Mouse (Mus musculus): ENCODE data around the gene Fgfr2.

Fgfr2 gene

DNA sequence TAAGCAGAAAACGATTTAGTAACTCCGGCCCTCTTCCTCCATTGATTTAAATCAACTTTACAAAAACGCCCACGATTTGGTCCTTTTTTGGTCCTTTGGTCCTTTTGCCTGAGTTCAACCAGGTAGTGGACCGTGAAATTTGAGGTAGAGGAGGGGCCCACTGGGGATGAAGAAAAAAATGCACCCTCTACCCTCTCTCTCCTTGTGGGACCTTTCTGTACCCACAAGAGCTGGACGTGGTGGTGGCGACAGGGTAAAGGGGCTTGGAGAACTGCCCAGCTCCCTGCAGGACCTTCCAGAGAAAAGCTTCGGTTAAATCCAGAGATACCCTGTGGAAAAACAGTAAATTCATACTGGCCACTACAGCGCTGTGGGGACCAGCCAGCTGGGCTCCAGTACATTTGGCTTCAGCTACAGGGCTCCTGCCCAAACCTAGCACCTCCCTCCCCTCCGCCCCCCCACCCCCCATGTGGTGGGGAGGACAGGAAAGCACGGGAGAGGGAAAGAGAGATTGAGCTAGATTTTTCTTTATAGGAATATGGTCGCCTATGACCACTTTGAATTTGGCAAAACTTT is 2185.8 kb downstream of the Fgfr2 start:
- DNase-seq (ENCODE audit: low read depth), result no peak

DNA sequence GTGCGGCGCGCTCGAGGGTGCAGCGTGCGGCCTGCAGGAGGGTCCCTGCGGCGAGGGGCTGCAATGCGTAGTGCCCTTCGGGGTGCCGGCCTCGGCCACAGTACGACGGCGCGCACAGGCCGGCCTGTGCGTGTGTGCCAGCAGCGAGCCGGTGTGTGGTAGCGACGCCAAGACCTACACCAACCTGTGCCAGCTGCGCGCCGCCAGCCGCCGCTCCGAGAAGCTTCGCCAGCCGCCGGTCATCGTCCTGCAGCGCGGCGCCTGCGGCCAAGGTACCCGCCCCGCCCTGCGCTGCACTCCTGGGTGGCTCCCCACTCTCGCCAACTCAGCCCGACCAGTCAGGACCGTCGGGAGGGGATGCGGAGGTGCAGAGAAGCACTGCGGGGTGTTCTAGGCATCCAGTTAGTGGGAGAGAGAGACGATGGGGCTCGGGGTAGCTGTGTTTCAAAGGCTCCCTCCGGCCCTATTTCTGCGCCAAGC is 2186.6 kb downstream of the Fgfr2 start:
- no peak for DNase-seq (ENCODE audit: low read depth)

DNA sequence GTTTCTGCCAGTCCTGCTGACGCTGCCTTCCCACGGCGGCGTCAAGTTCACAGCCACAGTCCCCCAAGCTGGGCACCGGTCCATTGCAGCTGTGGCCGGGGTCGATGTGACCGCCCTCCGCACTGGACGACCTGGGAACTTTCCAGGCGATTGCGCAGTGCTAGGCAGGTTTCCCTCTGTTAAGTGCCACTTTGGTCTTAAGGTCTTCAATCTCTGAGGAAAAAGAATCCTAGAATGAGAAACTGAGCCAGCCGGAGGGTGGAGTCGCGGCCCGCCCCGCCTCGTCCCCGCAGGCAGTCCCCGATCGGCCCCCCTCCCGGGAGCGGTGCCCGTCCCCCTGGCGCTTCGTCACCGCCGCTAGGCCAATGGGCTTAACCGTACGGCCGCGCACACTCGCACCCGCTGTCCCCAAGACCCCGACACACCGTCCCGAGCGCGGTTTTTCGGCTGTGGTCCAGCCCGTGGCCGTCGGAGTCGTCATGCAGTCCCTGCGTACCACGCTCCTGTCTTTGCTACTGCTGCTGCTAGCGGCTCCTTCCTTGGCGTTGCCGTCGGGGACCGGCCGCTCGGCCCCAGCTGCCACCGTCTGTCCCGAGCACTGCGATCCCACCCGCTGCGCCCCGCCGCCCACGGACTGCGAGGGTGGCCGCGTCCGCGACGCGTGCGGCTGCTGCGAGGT is 2187.2 kb downstream of the Fgfr2 start, which contains the start of gene Htra1:
TSS of gene Htra1 (plus strand) at position 319 of the 679 bp plus-strand sequence.
- DNase-seq (ENCODE audit: low read depth), result no peak

- no peak for DNase-seq (ENCODE audit: low read depth)
These were observed 2187.7 kb downstream of the Fgfr2 start for GRCm38 (mm10) chr7:130935421-130935792.

DNA sequence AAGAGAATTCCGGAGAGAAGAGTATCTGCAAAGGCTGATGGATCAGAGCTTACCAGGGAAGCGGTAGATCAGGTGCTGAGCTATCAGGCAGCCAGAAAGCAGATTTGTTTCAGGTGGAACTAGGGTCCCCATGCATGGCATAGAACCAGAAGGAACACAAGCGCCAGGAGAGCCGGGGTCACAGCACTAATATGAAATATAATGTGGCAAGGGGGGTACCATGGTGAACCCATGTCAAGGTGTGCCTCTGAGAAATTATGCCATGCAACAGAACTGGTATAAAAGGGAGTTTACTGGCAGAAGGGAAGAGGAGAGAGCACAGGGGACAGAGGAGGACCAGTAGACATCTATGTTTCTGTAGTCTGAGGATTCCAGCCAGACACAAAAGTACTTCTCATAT is 2188.5 kb downstream of the Fgfr2 start:
- DNase-seq (ENCODE audit: low read depth), result no peak

- DNase-seq (ENCODE audit: low read depth), result no peak
These were observed 2190.2 kb downstream of the Fgfr2 start for GRCm38 (mm10) chr7:130932921-130933320.

DNA sequence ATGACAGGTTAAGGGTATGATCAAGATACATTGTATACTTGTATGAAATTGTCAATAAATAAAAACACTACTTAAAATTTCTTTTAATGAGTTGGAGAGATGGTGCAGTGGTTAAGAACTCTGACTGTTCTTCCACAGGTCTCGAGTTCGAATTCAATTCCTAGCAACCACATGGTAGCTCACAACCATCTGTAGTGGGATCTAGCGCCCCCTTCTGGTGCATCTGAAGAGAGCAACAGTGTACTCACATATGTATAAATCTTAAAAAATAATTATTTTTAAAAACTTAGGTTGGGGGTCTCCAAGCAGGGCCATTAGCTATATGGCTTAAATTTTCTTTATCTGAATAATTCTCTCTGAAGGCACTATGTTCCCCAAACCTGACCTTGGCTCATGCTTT is 2192.7 kb downstream of the Fgfr2 start:
- DNase-seq (ENCODE audit: low read depth), result no peak

- DNase-seq (ENCODE audit: low read depth), result no peak
These were observed 2200.0 kb downstream of the Fgfr2 start for GRCm38 (mm10) chr7:130922981-130923731.

- DNase-seq (ENCODE audit: low read depth), result no peak
These were observed 2204.9 kb downstream of the Fgfr2 start for GRCm38 (mm10) chr7:130918260-130918659.

- DNase-seq (ENCODE audit: low read depth), result peak; percentile 71
These were observed 2208.3 kb downstream of the Fgfr2 start for GRCm38 (mm10) chr7:130914693-130915363.

DNA sequence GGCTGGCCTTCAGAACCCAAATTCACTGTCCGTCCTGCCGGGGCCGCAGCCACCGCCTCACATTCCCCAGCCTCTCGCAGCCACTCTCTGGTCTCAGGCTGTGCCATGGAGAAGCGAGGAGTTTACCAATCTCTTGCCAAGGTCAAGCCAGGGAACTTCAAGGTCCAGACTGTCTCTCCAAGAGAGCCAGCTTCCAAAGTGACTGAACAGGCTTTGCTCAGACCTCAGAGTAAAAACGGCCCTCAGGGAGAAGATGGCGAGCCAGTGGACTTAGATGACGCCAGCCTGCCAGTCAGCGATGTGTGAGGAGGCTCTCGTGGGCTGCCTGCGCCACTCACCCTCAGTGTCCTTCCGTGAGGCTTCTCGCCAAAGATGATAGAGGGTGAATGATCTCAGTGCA is 2212.3 kb downstream of the Fgfr2 start:
- no peak for DNase-seq (ENCODE audit: low read depth)

GRCm38 (mm10) chr7:130904571-130905365 is 2218.4 kb downstream of the Fgfr2 start:
- peak; percentile 27 for DNase-seq (ENCODE audit: low read depth)

GRCm38 (mm10) chr7:130903505-130904074 is 2219.6 kb downstream of the Fgfr2 start:
- DNase-seq (ENCODE audit: low read depth), result no peak

DNA sequence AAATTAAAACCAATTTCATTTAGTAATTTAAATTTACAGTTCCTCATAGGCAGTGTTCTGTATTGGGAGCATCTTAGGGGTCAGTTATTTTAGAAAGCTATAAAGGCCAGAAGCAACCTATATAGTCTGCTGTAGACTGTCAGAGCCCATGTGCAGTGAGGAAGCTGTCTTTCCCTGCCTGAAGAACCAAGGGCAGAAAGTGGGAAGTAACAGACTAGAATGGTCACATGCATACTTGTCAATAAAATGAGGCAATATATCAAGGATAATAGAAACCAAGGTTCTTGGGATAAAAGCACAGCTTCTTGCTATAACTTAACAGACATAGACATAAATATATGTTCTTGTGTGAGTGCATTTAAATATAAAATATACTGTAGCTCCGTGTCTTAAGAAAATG is 2220.2 kb downstream of the Fgfr2 start:
- DNase-seq (ENCODE audit: low read depth), result no peak

GRCm38 (mm10) chr7:130900233-130900848 is 2222.8 kb downstream of the Fgfr2 start:
- DNase-seq (ENCODE audit: low read depth), result no peak

GRCm38 (mm10) chr7:130898373-130898772 is 2224.8 kb downstream of the Fgfr2 start:
- peak; percentile 46 for DNase-seq (ENCODE audit: low read depth)

GRCm38 (mm10) chr7:130897201-130897600 is 2225.9 kb downstream of the Fgfr2 start:
- no peak for DNase-seq (ENCODE audit: low read depth)

DNA sequence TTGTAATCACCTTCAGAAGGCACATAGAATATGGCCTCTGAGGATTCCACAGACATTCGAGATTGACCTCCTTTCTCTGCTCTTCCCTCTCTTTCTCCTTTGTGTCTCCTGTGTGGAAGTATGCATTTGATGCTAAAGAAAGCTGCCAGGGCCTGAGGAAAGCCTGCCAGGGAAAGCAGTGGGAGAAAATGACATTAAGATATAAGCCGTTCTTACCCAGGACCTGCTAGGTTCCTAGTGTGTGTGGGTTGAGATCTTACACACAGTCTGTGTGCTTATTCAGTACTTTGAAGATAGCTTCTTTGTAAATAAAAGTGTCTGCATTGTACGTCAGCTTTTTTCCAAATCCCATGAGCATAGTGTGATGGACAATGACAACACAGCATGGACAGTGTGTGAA is 2227.1 kb downstream of the Fgfr2 start:
- DNase-seq (ENCODE audit: low read depth), result no peak

DNA sequence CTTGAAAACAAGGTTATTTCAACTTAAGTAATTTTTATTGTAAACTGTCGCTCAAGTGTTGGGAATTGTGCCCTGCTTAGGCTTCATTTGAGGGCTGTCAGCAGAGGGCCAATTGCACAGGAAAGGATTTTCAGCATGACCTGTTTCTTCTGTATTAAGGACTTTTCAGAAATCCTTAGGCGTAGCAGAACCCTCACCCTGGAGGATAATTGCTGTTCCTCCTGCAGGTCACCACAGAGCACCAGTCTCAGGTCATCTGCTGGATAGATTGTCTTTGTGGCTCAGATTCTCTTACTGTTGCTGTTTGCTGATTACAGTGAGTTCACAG is 2227.6 kb downstream of the Fgfr2 start:
- no peak for DNase-seq (ENCODE audit: low read depth)

DNA sequence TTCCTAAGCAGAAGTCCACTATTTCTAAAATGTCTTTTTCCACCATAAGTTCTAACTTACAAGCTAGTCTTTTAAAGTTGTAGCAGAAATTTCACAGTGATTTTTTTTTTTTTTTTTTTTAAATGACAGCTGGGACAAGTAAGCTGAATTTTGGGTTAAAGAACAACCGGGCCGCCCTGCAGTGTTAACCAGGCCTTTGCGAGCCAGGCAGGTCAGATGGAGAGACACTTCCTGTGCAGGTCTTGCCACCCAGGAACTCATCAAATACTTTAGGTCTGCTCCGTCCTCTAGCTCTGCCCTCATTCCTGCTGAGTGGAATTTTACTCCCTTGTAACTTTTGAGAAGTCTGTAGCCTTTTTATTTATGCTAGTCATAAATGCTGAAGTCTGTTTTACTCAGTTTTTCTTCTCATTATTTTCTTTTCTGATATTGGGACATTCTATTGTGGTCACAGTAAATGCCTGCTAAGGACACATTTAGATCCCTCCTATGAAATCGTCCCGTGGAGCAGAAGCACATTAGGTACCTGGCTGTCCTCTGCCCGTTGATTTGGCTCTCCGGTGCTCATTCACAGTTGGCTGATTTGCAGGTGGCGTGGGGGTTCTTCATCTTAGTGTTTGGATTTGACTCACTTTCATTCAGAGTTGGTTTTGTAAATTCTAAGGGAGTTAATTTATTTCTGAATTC is 2228.1 kb downstream of the Fgfr2 start:
- no peak for DNase-seq (ENCODE audit: low read depth)

Data from NIH3T3 (cell line).